Mouse (Mus musculus): ENCODE results near the gene Mark2. TPM values are rescaled to one million over a fixed set of nuclear protein-coding genes. Genes with fewer than 3 reads are reported as not detected.

Gene Mark2
- polyA plus RNA-seq, 3 experiments from 2014 or later: 50.5 to 69.5 (median 57.4) TPM

GRCm38 (mm10) chr19:7265478-7266191 lies 76.0 kb downstream of the Mark2 start:
- ATAC-seq: no peak

GRCm38 (mm10) chr19:7264766-7265331 lies 76.8 kb downstream of the Mark2 start:
- ATAC-seq: no peak

- no peak for ATAC-seq
Observed at GRCm38 (mm10) chr19:7264088-7264765, 77.4 kb downstream of the Mark2 start.

GRCm38 (mm10) chr19:7262592-7262991 lies 79.1 kb downstream of the Mark2 start:
- no peak for ATAC-seq

- ATAC-seq: no peak
Observed at GRCm38 (mm10) chr19:7261964-7262363, 79.7 kb downstream of the Mark2 start.

GRCm38 (mm10) chr19:7261476-7261875 lies 80.2 kb downstream of the Mark2 start:
- ATAC-seq: no peak

GRCm38 (mm10) chr19:7257881-7258280 lies 83.8 kb downstream of the Mark2 start:
- no peak for ATAC-seq

- ATAC-seq: no peak
Observed at GRCm38 (mm10) chr19:7246021-7246420, 95.6 kb downstream of the Mark2 start.

GRCm38 (mm10) chr19:7240782-7241690 lies 100.6 kb downstream of the Mark2 start, which contains the start of gene Naa40:
Naa40 (minus strand) TSS chr19:7241183.
- peak; percentile 92 for ATAC-seq

- ATAC-seq: no peak
Observed at GRCm38 (mm10) chr19:7240291-7240690, 101.4 kb downstream of the Mark2 start.

GRCm38 (mm10) chr19:7239574-7239973 lies 102.1 kb downstream of the Mark2 start:
- no peak for ATAC-seq

- ATAC-seq: no peak
Observed at GRCm38 (mm10) chr19:7236742-7237141, 104.9 kb downstream of the Mark2 start.

- ATAC-seq: no peak
Observed at GRCm38 (mm10) chr19:7236011-7236410, 105.6 kb downstream of the Mark2 start.

- no peak for ATAC-seq
Observed at GRCm38 (mm10) chr19:7235461-7235860, 106.2 kb downstream of the Mark2 start.

GRCm38 (mm10) chr19:7234537-7235221 lies 107.0 kb downstream of the Mark2 start:
- peak; percentile 78 for ATAC-seq

GRCm38 (mm10) chr19:7226511-7226914 lies 115.1 kb downstream of the Mark2 start:
- ATAC-seq: no peak

Other genes starting within 250 kb of the Mark2 start
- under 1 TPM in 1 of 3 experiments, not detected in 2; 0.20 TPM for gene Flrt1, start 236.1 kb downstream of the Mark2 start, polyA plus RNA-seq (2017; shearing (Covaris generic))
- 100 to 1,000 TPM; 164 to 183 (median 169) TPM for gene Otub1, start 135.5 kb downstream of the Mark2 start, polyA plus RNA-seq (2017; shearing (Covaris generic))
- 100 to 1,000 TPM; 284 to 445 (median 299) TPM for gene Cox8a, start 124.2 kb downstream of the Mark2 start, polyA plus RNA-seq (2017; shearing (Covaris generic))
- 10 to 100 TPM; 21.3 to 28.4 (median 27.4) TPM for gene Naa40, start 100.7 kb downstream of the Mark2 start, polyA plus RNA-seq (2017; shearing (Covaris generic))
- not detected for gene Rcor2, start 74.5 kb downstream of the Mark2 start, polyA plus RNA-seq (2017; shearing (Covaris generic))
- 1 to 10 TPM; 2.8 to 4.4 (median 3.6) TPM for gene Spindoc, start 41.1 kb upstream of the Mark2 start, polyA plus RNA-seq (2017; shearing (Covaris generic))
- gene 2700081O15Rik, start 75.8 kb upstream of the Mark2 start, polyA plus RNA-seq (2017; shearing (Covaris generic)): under 1 TPM; 0.10 to 0.23 (median 0.15) TPM
- 10 to 100 TPM; 36.0 to 58.3 (median 45.6) TPM for gene Rtn3, start 141.4 kb upstream of the Mark2 start, polyA plus RNA-seq (2017; shearing (Covaris generic))
- 10 to 100 TPM; 21.2 to 26.6 (median 26.2) TPM for gene Atl3, start 152.2 kb upstream of the Mark2 start, polyA plus RNA-seq (2017; shearing (Covaris generic))
- gene Pla2g16, start 215.6 kb upstream of the Mark2 start, polyA plus RNA-seq (2017; shearing (Covaris generic)): 10 to 100 TPM; 69.4 to 97.5 (median 81.1) TPM

Data from inflammation-experienced regulatory T-cells, adult 6 months (primary cell).